Mouse (Mus musculus): ENCODE data around the gene Gm49373.
A peak's percentile ranks its signal among the peaks of the same experiment; 100 is the strongest.

Gene Gm49373

DNA sequence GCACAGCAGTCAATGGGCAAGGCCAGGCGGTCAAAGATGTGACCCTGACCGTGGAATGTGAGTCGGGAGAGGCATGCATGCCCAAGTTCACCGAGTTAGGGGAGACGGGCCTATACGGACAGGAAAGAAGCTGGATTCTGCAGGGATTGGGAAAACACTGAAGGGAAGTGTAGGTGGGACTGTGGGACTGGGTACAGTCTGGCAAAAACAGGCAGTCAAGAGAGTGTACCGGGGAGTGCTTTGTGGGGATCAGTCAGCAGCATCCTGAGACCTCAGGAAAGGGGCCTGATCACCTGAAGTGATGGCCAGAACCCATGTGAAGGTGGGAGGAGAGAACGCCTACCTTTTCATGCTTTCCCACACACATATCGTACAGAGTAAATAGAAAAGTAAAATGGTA lies 37.3 kb downstream of the Gm49373 start:
- peaks cover 76% of the 10 kb centered on the region for H3K4me1 ChIP-seq (replicated peaks; ENCODE audit: low read depth, low read length)
- no peaks in the 10 kb centered on the region for H3K36me3 ChIP-seq (ENCODE audit: insufficient read depth, low read length)
- H3K4me3 ChIP-seq (replicated peaks; ENCODE audit: low read length): peak overlapping the region; percentile 72
- H3K9me3 ChIP-seq (ENCODE audit: low read length): no peaks in the 10 kb centered on the region
- H3K27me3 ChIP-seq (ENCODE audit: insufficient read depth, low read length): peaks cover 86% of the 10 kb centered on the region
- TF ChIP-seq POU5F1 (IDR thresholded peaks at IDR 0.05; ENCODE audit: borderline replicate concordance, low read length): no peak
- no peak for TF ChIP-seq NANOG (IDR thresholded peaks at IDR 0.05; ENCODE audit: borderline replicate concordance, low read length)
- TF ChIP-seq CTCF (conservative IDR thresholded peaks at IDR 0.05; ENCODE audit: low read length): no peak

GRCm38 (mm10) chr9:21034481-21035085 lies 38.3 kb downstream of the Gm49373 start:
- no peaks in the 10 kb centered on the region for H3K36me3 ChIP-seq (ENCODE audit: insufficient read depth, low read length)
- peak overlapping the region; percentile 72 for H3K4me3 ChIP-seq (replicated peaks; ENCODE audit: low read length)
- H3K4me1 ChIP-seq (replicated peaks; ENCODE audit: low read depth, low read length): peaks cover 86% of the 10 kb centered on the region
- no peaks in the 10 kb centered on the region for H3K9me3 ChIP-seq (ENCODE audit: low read length)
- H3K27me3 ChIP-seq (ENCODE audit: insufficient read depth, low read length): peaks cover 76% of the 10 kb centered on the region
- TF ChIP-seq POU5F1 (IDR thresholded peaks at IDR 0.05; ENCODE audit: borderline replicate concordance, low read length) (no peak), CTCF (conservative IDR thresholded peaks at IDR 0.05; ENCODE audit: low read length) (no peak), NANOG (IDR thresholded peaks at IDR 0.05; ENCODE audit: borderline replicate concordance, low read length) (no peak)

GRCm38 (mm10) chr9:21033136-21033535 lies 39.8 kb downstream of the Gm49373 start:
- peaks cover 62% of the 10 kb centered on the region for H3K27me3 ChIP-seq (ENCODE audit: insufficient read depth, low read length)
- no peaks in the 10 kb centered on the region for H3K9me3 ChIP-seq (ENCODE audit: low read length)
- peak overlapping the region; percentile 87 for H3K4me3 ChIP-seq (replicated peaks; ENCODE audit: low read length)
- H3K4me1 ChIP-seq (replicated peaks; ENCODE audit: low read depth, low read length): peaks cover 93% of the 10 kb centered on the region
- TF ChIP-seq NANOG (IDR thresholded peaks at IDR 0.05; ENCODE audit: borderline replicate concordance, low read length): no peak
- no peak for TF ChIP-seq CTCF (conservative IDR thresholded peaks at IDR 0.05; ENCODE audit: low read length)
- TF ChIP-seq POU5F1 (IDR thresholded peaks at IDR 0.05; ENCODE audit: borderline replicate concordance, low read length): no peak
- H3K36me3 ChIP-seq (ENCODE audit: insufficient read depth, low read length): peaks cover 9% of the 10 kb centered on the region

DNA sequence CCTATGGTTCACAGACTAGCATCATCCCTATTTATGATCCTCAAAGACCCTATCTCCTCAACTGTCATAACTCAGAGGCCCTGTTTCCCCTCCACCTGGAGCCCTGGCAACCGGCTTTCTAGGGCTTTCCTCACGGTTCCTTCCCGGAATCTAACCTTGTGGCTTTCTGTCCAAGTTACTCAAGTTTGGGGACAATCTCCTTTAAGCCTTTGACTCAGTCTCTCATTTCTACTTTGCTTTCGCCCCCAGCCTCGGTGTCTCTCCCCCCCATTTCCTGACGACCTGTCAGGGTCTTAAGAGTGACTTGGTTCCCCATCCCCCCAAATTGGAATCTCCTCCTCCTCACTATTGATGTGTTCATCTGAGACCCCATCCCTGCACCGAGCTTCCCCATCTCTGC lies 40.4 kb downstream of the Gm49373 start:
- Histone ChIP-seq H3K9me3 (ENCODE audit: low read length) (no peaks in the 10 kb centered on the region), H3K4me1 (replicated peaks; ENCODE audit: low read depth, low read length) (peaks cover 93% of the 10 kb centered on the region), H3K36me3 (ENCODE audit: insufficient read depth, low read length) (peaks cover 15% of the 10 kb centered on the region), H3K27me3 (ENCODE audit: insufficient read depth, low read length) (peaks cover 56% of the 10 kb centered on the region), H3K4me3 (replicated peaks; ENCODE audit: low read length) (peak overlapping the region; percentile 87)
- TF ChIP-seq POU5F1 (IDR thresholded peaks at IDR 0.05; ENCODE audit: borderline replicate concordance, low read length) (no peak), CTCF (conservative IDR thresholded peaks at IDR 0.05; ENCODE audit: low read length) (no peak), NANOG (IDR thresholded peaks at IDR 0.05; ENCODE audit: borderline replicate concordance, low read length) (no peak)

DNA sequence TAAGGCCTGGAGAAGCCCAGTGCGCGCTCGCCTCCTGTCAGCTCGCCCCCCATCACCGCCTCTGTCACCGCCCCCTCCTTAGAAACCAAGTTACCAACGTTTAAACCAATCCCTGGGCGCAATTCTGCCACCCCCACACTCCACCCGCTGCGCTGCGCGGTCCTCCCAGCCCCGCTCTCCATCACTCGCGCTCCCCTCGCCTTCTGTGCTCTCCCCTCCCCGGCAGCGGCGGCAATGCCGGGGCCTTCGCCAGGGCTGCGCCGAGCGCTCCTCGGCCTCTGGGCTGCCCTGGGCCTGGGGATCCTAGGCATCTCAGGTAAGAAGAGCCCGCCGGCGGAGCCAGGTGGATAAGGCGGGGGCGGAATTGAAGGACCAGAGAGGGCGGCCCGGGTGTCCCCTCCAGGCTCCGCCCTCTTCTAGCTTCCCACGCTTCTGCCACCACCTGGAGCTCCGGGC lies 41.0 kb downstream of the Gm49373 start, which contains the start of gene Icam5:
TSS of gene Icam5 (plus strand) at position 178 of the 456 bp plus-strand sequence.
- Histone ChIP-seq H3K27me3 (ENCODE audit: insufficient read depth, low read length) (peaks cover 50% of the 10 kb centered on the region), H3K36me3 (ENCODE audit: insufficient read depth, low read length) (peaks cover 21% of the 10 kb centered on the region), H3K9me3 (ENCODE audit: low read length) (no peaks in the 10 kb centered on the region), H3K4me1 (replicated peaks; ENCODE audit: low read depth, low read length) (peaks cover 93% of the 10 kb centered on the region), H3K4me3 (replicated peaks; ENCODE audit: low read length) (peak within 1 kb of the TSS; percentile 87)
- no peak for TF ChIP-seq POU5F1 (IDR thresholded peaks at IDR 0.05; ENCODE audit: borderline replicate concordance, low read length)
- no peak for TF ChIP-seq NANOG (IDR thresholded peaks at IDR 0.05; ENCODE audit: borderline replicate concordance, low read length)
- no peak for TF ChIP-seq CTCF (conservative IDR thresholded peaks at IDR 0.05; ENCODE audit: low read length)

- Histone ChIP-seq H3K9me3 (ENCODE audit: low read length) (no peaks in the 10 kb centered on the region), H3K4me3 (replicated peaks; ENCODE audit: low read length) (peak overlapping the region; percentile 87), H3K36me3 (ENCODE audit: insufficient read depth, low read length) (peaks cover 26% of the 10 kb centered on the region), H3K27me3 (ENCODE audit: insufficient read depth, low read length) (peaks cover 44% of the 10 kb centered on the region), H3K4me1 (replicated peaks; ENCODE audit: low read depth, low read length) (peaks cover 93% of the 10 kb centered on the region)
- no peak for TF ChIP-seq POU5F1 (IDR thresholded peaks at IDR 0.05; ENCODE audit: borderline replicate concordance, low read length)
- no peak for TF ChIP-seq CTCF (conservative IDR thresholded peaks at IDR 0.05; ENCODE audit: low read length)
- TF ChIP-seq NANOG (IDR thresholded peaks at IDR 0.05; ENCODE audit: borderline replicate concordance, low read length): no peak
Measured at GRCm38 (mm10) chr9:21031251-21031895, 41.5 kb downstream of the Gm49373 start.

DNA sequence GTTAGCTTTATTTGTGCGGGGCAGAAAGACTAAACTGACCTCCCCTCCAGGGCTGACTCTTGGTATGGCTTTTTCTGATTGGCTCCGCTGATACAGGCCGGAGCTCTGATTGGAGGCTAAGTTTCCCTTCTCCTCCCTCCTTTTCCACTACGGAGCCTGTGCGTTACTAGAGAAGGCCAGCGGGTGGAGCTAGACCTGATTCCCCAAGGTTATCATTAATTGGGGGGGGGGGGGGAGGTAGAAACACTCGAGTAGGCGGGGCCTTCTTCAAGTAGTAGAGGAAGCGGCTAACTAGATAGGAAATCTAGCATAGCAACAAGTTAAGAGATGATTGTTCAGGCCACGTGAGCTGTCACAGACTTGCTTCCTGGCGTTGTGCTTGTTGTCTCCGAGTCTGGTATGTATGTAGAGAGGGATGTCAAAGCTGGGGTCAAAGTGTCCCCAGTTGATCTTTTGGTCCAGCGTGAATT lies 42.1 kb downstream of the Gm49373 start:
- TF ChIP-seq CTCF (conservative IDR thresholded peaks at IDR 0.05; ENCODE audit: low read length): peak; percentile 55
- TF ChIP-seq POU5F1 (IDR thresholded peaks at IDR 0.05; ENCODE audit: borderline replicate concordance, low read length): no peak
- Histone ChIP-seq H3K27me3 (ENCODE audit: insufficient read depth, low read length) (peaks cover 39% of the 10 kb centered on the region), H3K36me3 (ENCODE audit: insufficient read depth, low read length) (peaks cover 32% of the 10 kb centered on the region), H3K4me1 (replicated peaks; ENCODE audit: low read depth, low read length) (peaks cover 93% of the 10 kb centered on the region), H3K4me3 (replicated peaks; ENCODE audit: low read length) (peak overlapping the region; percentile 87), H3K9me3 (ENCODE audit: low read length) (no peaks in the 10 kb centered on the region)

- Histone ChIP-seq H3K9me3 (ENCODE audit: low read length) (no peaks in the 10 kb centered on the region), H3K36me3 (ENCODE audit: insufficient read depth, low read length) (peaks cover 39% of the 10 kb centered on the region), H3K4me3 (replicated peaks; ENCODE audit: low read length) (peak overlapping the region; percentile 74), H3K4me1 (replicated peaks; ENCODE audit: low read depth, low read length) (peaks cover 93% of the 10 kb centered on the region), H3K27me3 (ENCODE audit: insufficient read depth, low read length) (peaks cover 32% of the 10 kb centered on the region)
- TF ChIP-seq POU5F1 (IDR thresholded peaks at IDR 0.05; ENCODE audit: borderline replicate concordance, low read length): no peak
- no peak for TF ChIP-seq NANOG (IDR thresholded peaks at IDR 0.05; ENCODE audit: borderline replicate concordance, low read length)
- no peak for TF ChIP-seq CTCF (conservative IDR thresholded peaks at IDR 0.05; ENCODE audit: low read length)
Measured at GRCm38 (mm10) chr9:21030055-21030600, 42.8 kb downstream of the Gm49373 start.
